Mouse (Mus musculus) right cerebral cortex, postnatal 4 days (tissue): ENCODE measurements at regions not wholly inside any gene's neighbourhood (a gene's known extent, or its start where the extent isn't known, plus 50 kb on each side); places are given as distances from the start of the nearest gene placed in this dataset.

ENCODE experiments used
- DNase-seq: peaks from one replicate; pipeline ENCODE4 v3.0.0-alpha.2; 2022

DNA sequence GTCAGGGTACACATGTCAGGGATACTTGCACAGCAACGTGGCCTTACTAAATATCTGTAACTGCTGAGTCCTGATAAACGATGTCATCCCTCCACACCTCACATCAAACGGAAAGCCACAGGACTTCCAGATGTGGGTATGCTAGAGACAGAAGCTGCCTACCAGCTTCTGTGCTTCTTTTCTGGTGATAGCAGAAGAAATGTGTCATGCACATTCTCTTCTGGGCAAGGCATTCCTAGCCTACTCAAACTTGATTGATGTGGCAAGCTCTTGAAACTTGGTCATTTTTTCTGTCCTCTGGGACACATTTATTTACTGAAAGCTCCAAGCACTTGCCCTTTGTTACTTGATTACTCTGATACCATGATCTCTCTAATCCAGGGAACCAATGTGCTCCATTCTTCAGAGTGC lies 282.8 kb upstream of the Gm9747 start:
- DNase-seq = no peak

GRCm38 (mm10) chr1:81950853-81951252 lies 282.1 kb upstream of the Gm9747 start:
- no peak for DNase-seq

DNA sequence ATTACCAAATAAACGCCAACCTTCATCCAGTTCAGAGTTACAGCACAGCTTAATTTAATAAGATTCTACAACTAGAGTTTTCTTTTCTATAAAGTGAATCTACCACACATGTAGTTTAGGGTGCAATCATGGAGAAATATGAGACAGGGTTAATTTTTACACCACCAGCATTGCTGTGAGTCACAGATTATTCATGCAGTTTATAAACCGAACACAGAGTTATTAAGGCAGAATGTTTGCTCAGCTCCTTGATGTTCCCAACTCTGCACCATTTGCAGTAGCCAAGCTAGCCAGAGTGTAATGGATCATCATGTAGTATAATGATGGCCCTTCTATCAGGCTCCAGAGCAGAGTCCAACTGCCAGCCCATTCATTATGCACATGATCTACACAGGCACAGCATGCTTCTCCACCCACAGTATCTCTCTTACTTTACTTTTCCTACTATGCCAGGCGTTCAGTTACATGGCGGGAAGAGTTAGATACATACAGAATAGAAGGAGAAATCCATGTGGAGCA lies 281.4 kb upstream of the Gm9747 start:
- DNase-seq = no peak

- no peak for DNase-seq
Observed at GRCm38 (mm10) chr1:81952095-81952494, 280.8 kb upstream of the Gm9747 start.

DNA sequence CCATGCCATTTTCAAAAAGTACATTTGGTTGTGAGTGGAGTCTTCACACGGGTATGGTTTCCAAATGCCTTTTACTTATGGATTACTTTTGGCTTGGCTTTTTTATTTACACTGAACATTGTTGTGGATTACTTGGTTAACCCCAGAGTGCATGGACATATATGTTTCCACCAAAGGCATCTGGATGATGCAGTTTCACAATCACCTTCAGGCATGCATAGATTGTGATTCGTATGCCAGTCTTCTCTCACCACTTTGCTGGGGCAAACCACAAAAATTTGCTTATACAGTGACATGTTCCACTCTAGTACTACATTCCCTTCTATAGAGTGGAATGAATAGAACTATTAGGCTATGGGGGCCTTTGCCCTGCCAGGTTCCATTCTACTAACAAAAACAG lies 278.4 kb upstream of the Gm9747 start:
- DNase-seq = no peak

DNA sequence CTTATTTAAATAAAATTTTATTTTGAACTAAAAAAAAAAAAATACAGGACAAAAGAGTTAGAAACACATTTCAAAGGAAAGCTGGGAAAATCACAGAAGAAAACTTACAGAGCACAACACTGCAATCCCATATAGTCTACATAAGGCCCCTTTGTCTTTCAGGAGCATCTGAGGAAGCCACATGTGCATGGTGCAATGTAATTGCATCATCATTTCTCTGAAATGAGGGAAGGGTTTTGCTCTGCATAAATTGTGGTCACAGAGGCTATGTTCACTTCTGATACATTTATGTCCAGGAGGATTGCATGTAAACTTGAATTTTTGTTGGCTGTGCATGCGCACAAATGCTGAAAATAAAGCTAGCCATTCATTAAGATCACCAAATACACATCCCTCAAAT lies 265.9 kb upstream of the Gm9747 start:
- DNase-seq = no peak

GRCm38 (mm10) chr1:81967746-81968295 lies 265.1 kb upstream of the Gm9747 start:
- DNase-seq = no peak

DNA sequence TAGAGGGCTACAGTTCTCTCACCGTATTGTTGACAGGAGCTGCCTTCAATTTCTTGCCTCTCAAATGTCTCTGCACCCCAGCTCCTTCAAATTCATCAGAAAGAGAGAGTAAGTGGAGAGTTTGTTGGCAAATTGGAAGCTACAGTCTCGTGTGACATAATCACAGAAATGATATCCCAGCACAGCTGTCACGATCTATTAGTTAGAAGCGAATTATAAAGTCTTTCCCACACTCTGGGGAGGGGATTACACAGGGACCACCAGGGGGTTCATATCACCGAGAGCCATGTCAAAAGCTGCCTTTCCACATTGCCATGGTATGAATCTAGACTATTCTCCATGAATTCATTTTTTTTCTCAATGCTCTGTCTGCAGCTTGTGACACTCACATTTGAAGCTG lies 260.3 kb upstream of the Gm9747 start:
- no peak for DNase-seq

DNA sequence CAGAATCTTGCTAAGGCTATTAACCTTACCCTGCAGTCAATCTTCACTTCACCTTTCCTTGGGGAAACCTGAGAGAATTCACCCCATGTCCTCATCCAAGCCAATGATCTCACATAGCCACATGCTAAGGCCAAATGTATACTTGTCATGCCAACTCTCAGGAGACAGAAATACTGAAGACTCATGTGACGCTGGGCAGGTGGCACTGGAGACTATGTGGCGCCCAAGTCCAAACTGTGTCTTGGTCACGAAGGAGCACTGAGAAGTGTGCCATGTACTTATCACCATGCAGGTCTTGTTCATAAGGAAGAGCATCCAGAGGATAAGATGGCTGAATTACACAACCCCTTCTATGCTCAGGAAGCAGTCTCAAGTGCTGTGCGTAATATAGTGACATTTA lies 259.4 kb upstream of the Gm9747 start:
- DNase-seq = no peak

- no peak for DNase-seq
Observed at GRCm38 (mm10) chr1:82007943-82008342, 225.0 kb upstream of the Gm9747 start.

GRCm38 (mm10) chr1:82008805-82009204 lies 224.1 kb upstream of the Gm9747 start:
- DNase-seq = no peak

DNA sequence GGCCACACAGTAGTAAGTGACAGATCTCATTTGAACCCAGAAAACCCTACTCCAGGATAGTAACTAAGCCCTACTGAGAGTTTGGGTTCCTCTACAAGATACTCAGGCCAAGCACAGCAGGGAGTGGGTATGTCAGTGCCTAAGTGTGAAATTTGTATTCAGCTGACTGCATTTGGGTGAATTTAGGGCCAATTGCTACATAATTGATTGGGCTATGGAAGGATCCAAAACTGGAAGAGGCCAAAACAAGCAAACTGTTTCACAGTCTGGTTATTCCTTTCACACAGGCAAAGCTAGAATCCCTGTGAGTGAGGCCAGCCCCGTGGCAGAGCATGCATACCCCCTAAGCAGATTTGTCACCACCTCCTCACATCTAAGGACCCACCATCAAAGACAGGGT lies 221.9 kb upstream of the Gm9747 start:
- DNase-seq = no peak

DNA sequence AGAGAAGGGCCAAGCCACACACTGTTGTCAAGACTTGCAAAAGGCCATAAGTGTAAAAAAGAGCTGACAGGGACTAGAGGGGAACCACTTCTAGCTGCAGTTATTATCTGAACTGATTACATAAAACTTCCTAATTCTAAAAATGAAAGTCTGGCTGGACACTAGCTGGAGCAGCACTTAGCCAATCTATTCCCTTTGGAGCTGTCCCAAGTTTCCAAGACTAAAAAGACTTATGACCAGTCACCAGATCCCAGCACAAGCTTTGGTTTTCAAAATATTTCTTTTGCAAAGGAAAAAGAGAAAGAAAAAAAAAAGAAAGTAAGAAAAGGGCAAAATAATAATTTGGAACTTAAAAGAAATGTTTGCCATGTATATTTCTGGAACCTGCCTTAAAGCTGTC lies 217.6 kb upstream of the Gm9747 start:
- no peak for DNase-seq

DNA sequence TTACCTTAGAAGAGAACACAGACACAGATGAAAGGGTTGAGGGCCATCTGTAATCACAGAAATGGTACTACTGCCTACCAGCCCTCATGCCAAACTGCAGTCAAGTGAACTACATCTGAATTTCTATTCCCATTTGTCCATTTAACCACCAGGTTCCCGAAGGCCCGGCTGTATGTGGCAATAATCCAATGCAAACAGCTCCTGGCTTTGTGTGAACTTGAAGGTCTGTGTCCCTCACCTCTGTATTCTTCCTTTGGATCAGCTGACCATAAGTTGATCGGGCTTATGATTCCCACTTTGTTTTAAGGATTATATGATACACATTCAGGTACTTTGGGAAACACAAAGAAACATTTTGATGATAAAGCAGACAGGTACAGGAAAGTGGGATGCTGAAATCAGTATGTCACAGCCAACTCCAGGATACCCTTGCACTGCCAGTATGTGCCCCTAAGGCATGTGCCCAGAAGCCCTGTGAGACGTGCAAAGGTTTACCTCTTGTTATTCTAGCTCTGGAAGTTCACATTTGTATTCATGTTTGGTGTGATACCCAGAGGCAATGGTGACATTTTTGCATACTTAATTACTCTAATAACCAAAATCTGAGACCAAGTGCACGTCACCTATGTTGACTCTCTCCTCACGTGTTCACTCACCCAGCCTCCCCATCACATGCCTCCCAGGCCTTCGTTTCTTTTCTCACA lies 214.1 kb upstream of the Gm9747 start:
- DNase-seq = no peak

GRCm38 (mm10) chr1:82027761-82028160 lies 205.2 kb upstream of the Gm9747 start:
- no peak for DNase-seq

DNA sequence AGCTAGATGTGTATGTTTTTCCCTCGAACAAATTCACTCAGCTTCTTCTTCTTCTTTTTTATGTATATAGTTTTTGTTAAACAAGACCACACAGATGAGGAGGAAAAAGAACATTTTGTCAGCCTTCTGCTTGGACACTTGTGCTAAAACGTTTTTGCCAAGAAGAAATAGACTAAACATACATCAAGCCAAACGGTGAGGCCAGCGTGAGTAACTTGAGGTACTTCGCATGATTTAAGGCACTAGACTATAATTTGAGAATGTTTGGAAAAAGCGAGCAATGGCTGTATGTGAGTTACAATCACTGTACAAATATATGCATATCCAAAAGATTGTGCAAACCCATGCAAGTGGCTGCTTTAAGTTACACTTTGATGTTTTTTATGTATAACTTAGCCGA lies 201.8 kb upstream of the Gm9747 start:
- DNase-seq = no peak

GRCm38 (mm10) chr1:82032410-82032809 lies 200.5 kb upstream of the Gm9747 start:
- no peak for DNase-seq

DNA sequence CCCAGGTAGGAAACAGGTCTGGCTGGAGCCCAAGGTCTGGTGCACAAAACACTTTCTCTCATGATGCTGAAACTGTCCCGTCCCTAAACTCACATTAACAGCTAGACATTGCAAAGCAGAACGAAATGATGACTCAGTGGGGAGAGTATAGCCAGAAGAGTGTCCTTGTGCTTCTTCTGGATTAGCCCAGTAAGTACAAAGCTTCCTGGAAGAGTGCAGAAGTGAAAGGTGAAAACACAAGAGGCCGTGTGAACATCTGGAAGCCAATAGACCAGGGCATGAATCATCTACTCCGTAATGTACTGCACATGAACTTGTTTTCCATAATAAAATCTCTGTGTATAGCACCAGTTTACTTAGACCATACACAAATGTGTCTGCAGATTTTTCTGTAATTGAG lies 194.7 kb upstream of the Gm9747 start:
- no peak for DNase-seq

- DNase-seq = no peak
Observed at GRCm38 (mm10) chr1:82038698-82039097, 194.2 kb upstream of the Gm9747 start.

- DNase-seq = no peak
Observed at GRCm38 (mm10) chr1:82041286-82042050, 191.4 kb upstream of the Gm9747 start.

DNA sequence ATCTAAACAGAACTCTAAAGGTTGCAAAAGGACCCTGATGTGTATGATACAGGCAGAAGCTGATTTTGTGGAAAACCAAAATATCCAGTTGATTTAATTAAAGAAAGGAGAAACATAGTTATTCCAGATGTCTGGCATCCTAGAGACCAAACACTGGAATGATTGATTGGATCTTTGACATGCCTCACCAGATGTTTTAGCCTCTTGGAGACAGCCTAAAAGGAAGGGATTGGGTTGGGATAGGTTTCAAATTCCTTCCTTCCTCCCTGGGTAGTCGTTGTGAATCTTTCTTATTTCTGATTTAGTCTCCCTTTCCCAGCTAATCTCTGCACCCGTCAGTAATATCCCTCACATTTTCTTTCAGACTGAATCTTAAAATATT lies 190.9 kb upstream of the Gm9747 start:
- no peak for DNase-seq

DNA sequence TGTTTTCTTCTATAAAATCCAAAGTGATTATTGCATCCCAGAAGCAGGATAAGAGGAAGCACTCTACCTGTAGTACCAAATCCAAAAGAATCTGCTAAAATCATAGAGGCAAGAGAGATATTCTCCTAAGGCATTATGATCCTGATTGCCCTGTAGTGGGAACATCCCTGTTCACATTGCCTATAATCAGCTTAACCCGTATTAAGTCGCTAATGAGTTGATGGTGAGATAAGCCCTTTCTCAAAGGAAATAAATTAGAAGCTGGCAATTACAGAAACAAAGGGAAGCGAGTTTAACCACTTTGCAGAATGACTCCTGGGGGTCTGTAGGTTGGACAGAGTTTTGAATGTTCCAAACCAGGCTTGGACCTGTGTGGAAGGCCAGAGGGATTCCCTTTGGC lies 190.4 kb upstream of the Gm9747 start:
- DNase-seq = no peak

GRCm38 (mm10) chr1:82066291-82066690 lies 166.6 kb upstream of the Gm9747 start:
- no peak for DNase-seq

- no peak for DNase-seq
Observed at GRCm38 (mm10) chr1:82068571-82068970, 164.3 kb upstream of the Gm9747 start.
